ENCODE assay signal across 8 mouse cellular contexts in genomic region chr5:24029331-24029771, GRCm38 (mm10). TPM values are rescaled to one million over a fixed set of nuclear protein-coding genes. Genes with fewer than 3 reads are reported as not detected.
DNase-seq lines count a peak whose midpoint lies in the region; ATAC-seq and TF ChIP-seq lines count a peak whose summit lies in the region.

No protein-coding gene starts in this region.

- no peaks in the 10 kb centered on the region for H3K9me3 ChIP-seq in heart, embryonic 15.5 days (replicated peaks)
- H3K9me3 ChIP-seq in neural tube, embryonic 15.5 days (replicated peaks): no peaks in the 10 kb centered on the region

- H3K4me2 ChIP-seq in heart, embryonic 15.5 days: peak overlapping the region; percentile 87
- H3K4me2 ChIP-seq in neural tube, embryonic 15.5 days: peak overlapping the region; percentile 82

- peak overlapping the region; percentile 99 for H3K4me3 ChIP-seq in heart, embryonic 15.5 days
- H3K4me3 ChIP-seq in lung, adult 2 months (replicated peaks; ENCODE audit: extremely low read depth, low read depth, low read length): peak overlapping the region; percentile 80
- peak overlapping the region; percentile 89 for H3K4me3 ChIP-seq in neural tube, embryonic 15.5 days (replicated peaks)

- H3K27ac ChIP-seq in heart, embryonic 15.5 days: peak overlapping the region; percentile 89
- H3K27ac ChIP-seq in neural tube, embryonic 15.5 days (replicated peaks): peak overlapping the region; percentile 81

- H3K27me3 ChIP-seq in heart, embryonic 15.5 days: no peaks in the 10 kb centered on the region
- no peaks in the 10 kb centered on the region for H3K27me3 ChIP-seq in neural tube, embryonic 15.5 days (replicated peaks)

- H3K4me1 ChIP-seq in heart, embryonic 15.5 days (replicated peaks): peaks cover 15% of the 10 kb centered on the region
- H3K4me1 ChIP-seq in lung, adult 2 months (ENCODE audit: control insufficient read depth, insufficient read depth, low read length): peaks cover 6% of the 10 kb centered on the region
- peaks cover 18% of the 10 kb centered on the region for H3K4me1 ChIP-seq in neural tube, embryonic 15.5 days

- TF ChIP-seq CTCF in lung, adult 2 months (IDR thresholded peaks at IDR 0.05; ENCODE audit: insufficient read depth, low read length): peak; percentile 40; the same call in 1 of the 2 replicates

- TF ChIP-seq POLR2A in lung, adult 2 months (IDR thresholded peaks at IDR 0.05; ENCODE audit: borderline replicate concordance, extremely low read depth, low read depth, low read length): no peak

- ATAC-seq in CD4-positive, CD25-positive, alpha-beta regulatory T cell, adult 4 months: peak; percentile 45
- no peak for ATAC-seq in heart, embryonic 15.5 days (replicated peaks; ENCODE audit: insufficient number of reproducible peaks, insufficient read depth, low FRiP score, low read depth)
- ATAC-seq in neural tube, embryonic 15.5 days (ENCODE audit: low FRiP score): peak; percentile 79

- H3K36me3 ChIP-seq in heart, embryonic 15.5 days: no peaks in the 10 kb centered on the region
- H3K36me3 ChIP-seq in neural tube, embryonic 15.5 days: no peaks in the 10 kb centered on the region

- 1% methylated on average over 11 of the region's 11 CpGs for WGBS in heart, embryonic 15.5 days
- WGBS in lung, adult 2 months: 5% methylated on average over 11 of the region's 11 CpGs
- 3% methylated on average over 11 of the region's 11 CpGs for WGBS in neural tube, embryonic 15.5 days

- peak overlapping the region; percentile 92 for H3K9ac ChIP-seq in heart, embryonic 15.5 days
- H3K9ac ChIP-seq in neural tube, embryonic 15.5 days (replicated peaks): peak overlapping the region; percentile 71

- peak; percentile 68 for DNase-seq in adrenal gland, postnatal 10 days
- peak; percentile 59 for DNase-seq in embryo, embryonic 9.5 days (ENCODE audit: extremely low spot score)
- DNase-seq in kidney, postnatal 14 days: peak; percentile 74
- peak; percentile 36 for DNase-seq in lung, adult 2 months
- peak; percentile 82 for DNase-seq in thymus, postnatal 0 days (ENCODE audit: low spot score)

RNA-seq across cellular contexts. Expression of gene Fam126a, which starts 1.1 kb away (rescaled TPM):
- 1 to 10 TPM; 8.7 TPM for polyA plus RNA-seq in CD4-positive, CD25-positive, alpha-beta regulatory T cell, adult 4 months (2017; shearing (Covaris generic))
- total RNA-seq in adrenal gland, postnatal 10 days (2021): 10 to 100 TPM; 48.4 to 50.7 TPM
- polyA plus RNA-seq in heart, embryonic 15.5 days (2015; fragmentation: Nextera tagmentation; extraction: Ambion mirVana): 33.9 and 34.5 TPM in 2 replicates
- polyA plus RNA-seq in lung, adult 2 months (2012; rRNA removed): 4.8 and 7.8 TPM in 2 replicates
- 22.3 and 22.5 TPM in 2 replicates for polyA plus RNA-seq in neural tube, embryonic 15.5 days (2015; fragmentation: Nextera tagmentation; extraction: Ambion mirVana)
- polyA plus RNA-seq in thymus, postnatal 0 days (2015; fragmentation: Nextera tagmentation; extraction: Ambion mirVana): 8.0 and 8.1 TPM in 2 replicates
